Mouse (Mus musculus): ENCODE results near the gene Gpr19. TPM values are rescaled to one million over a fixed set of nuclear protein-coding genes. Genes with fewer than 3 reads are reported as not detected.
A peak's percentile ranks its signal among the peaks of the same experiment; 100 is the strongest.

The Gpr19 gene
- total and polyA plus RNA-seq, 2 experiments from 2014 or later: 34.2 to 41.6 TPM

DNA sequence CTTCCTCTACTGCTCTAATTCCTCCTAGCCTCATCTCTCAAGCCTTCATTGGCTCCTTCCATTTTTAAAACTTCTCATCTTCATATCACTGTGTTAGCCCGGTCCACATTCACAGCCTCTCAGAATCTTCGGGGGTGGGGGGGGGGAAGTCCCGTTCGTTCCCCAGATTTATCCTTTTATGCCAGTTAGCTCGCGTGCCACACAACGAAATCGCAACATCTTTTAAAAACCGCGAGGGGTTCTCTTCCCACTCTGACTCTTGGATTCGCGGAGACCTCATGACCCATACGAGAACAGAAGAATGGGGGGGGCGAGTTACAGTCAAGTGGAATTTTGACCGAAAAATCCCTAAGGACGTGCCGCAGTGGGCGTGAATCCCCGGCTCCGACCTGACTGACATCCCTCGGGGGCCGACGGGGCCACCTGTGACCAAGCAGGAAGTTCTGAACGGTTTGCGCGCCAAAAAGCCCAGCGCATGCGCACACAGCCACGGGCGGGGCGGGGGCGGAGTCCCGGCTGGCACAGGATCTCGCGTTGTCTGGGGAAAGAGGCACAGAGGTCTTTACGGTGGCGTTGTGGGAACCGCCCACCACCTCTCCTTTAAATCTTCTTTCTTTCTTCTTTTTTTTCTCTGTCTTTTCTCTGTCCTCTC lies 809 bp downstream of the Gpr19 start:
- peak; percentile 95 for ATAC-seq (ENCODE audit: low FRiP score)

DNA sequence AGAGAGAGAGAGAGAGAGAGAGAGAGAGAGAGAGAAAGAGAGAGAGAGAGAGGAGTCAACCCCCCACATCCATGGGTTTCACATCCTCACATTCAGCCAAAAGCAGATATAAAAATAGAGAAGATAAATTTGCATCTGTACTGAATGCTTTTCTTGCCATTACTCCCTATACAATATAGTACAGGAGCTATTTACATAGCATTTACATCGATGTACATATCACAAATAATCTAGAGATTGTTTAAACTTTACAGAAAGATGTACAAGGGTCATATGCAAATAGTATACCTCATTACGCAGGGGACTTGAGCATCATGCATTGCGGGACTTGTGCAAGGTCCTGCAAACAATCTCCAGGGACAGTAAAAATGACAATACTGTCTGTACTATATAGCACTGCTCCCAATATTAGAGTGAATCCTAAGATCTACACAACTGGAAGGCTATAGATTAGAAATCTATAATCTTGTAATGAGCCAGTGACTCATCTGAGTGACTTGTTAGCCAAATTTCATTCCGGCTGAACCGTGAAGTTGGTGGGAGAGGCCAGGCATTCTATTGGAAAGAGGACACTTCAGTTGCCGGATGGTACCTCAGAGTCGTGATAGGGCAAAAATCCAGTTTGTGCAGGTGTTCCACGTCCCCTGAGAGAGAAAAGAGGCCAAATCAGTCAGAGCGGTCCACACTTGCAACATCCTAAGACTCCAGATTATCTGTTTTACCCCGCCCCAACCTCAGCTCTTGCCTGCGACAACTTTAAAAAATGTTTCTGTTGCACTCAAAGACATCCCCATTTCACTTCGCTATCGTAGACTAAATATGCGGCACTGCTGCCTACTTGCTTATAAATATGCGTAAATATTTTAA lies 1.6 kb downstream of the Gpr19 start:
- Histone ChIP-seq H3K9me3 (ENCODE audit: low read length) (no peaks in the 10 kb centered on the region), H3K4me3 (ENCODE audit: low read depth, low read length) (peak overlapping the region; percentile 60), H3K36me3 (ENCODE audit: insufficient read depth, low read length) (no peaks in the 10 kb centered on the region), H3K27ac (ENCODE audit: low read depth, low read length) (no peak overlapping the region), H3K4me1 (ENCODE audit: insufficient read depth, low read length) (peaks cover 4% of the 10 kb centered on the region; the same call in 1 of the 2 replicates), H3K27me3 (ENCODE audit: insufficient read depth, low read length) (no peaks in the 10 kb centered on the region), H3K4me2 (ENCODE audit: low read depth, low read length, poor library complexity, severe bottlenecking) (peak overlapping the region; percentile 67), H3K9ac (replicated peaks; ENCODE audit: low read length, poor library complexity, severe bottlenecking) (peak overlapping the region; percentile 95)
- DNase-seq (ENCODE audit: low spot score) (no peak), ATAC-seq (ENCODE audit: low FRiP score) (no peak)
- WGBS: 52% methylated on average over 15 of the region's 15 CpGs
- no peak for TF ChIP-seq CTCF (IDR thresholded peaks at IDR 0.05)

More for the DNA sequence above, 809 bp downstream of the Gpr19 start:
- H3K4me2 ChIP-seq (ENCODE audit: low read depth, low read length, poor library complexity, severe bottlenecking): peak overlapping the region; percentile 67
- DNase-seq (ENCODE audit: low spot score): peak; percentile 93
- H3K9me3 ChIP-seq (ENCODE audit: low read length): no peaks in the 10 kb centered on the region
- peak overlapping the region; percentile 95 for H3K9ac ChIP-seq (replicated peaks; ENCODE audit: low read length, poor library complexity, severe bottlenecking)
- no peaks in the 10 kb centered on the region for H3K27me3 ChIP-seq (ENCODE audit: insufficient read depth, low read length)
- no peak for TF ChIP-seq CTCF (IDR thresholded peaks at IDR 0.05)
- H3K27ac ChIP-seq (ENCODE audit: low read depth, low read length): peak overlapping the region; percentile 99
- H3K36me3 ChIP-seq (ENCODE audit: insufficient read depth, low read length): no peaks in the 10 kb centered on the region
- WGBS: under 1% methylated on average over 38 of the region's 38 CpGs
- peak overlapping the region; percentile 60 for H3K4me3 ChIP-seq (ENCODE audit: low read depth, low read length)
- H3K4me1 ChIP-seq (ENCODE audit: insufficient read depth, low read length): peaks cover 4% of the 10 kb centered on the region; the same call in 1 of the 2 replicates

DNA sequence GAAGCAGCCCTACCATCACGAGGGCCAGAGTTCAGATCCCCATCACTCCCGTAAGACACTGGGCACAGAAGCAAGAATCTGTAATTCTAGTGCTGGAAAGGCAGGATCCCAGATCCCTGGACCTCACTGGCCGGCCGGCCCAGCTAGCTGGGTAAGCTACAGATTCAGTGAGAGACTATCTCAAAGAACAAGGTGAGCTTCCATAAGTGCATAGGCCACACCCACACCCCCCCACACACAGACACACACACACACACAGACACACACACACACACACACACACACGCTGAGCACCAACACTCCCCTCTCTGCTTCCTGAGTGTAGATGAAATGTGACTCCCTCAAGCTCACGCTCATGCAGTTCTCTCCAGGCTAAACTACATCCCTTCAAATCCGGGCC lies 7.9 kb downstream of the Gpr19 start:
- Histone ChIP-seq H3K27ac (ENCODE audit: low read depth, low read length) (no peak overlapping the region), H3K4me2 (ENCODE audit: low read depth, low read length, poor library complexity, severe bottlenecking) (no peak overlapping the region), H3K9ac (replicated peaks; ENCODE audit: low read length, poor library complexity, severe bottlenecking) (no peak overlapping the region), H3K4me3 (ENCODE audit: low read depth, low read length) (no peak overlapping the region), H3K27me3 (ENCODE audit: insufficient read depth, low read length) (no peaks in the 10 kb centered on the region), H3K36me3 (ENCODE audit: insufficient read depth, low read length) (no peaks in the 10 kb centered on the region), H3K9me3 (ENCODE audit: low read length) (no peaks in the 10 kb centered on the region), H3K4me1 (ENCODE audit: insufficient read depth, low read length) (peaks cover 13% of the 10 kb centered on the region)
- DNase-seq (ENCODE audit: low spot score) (no peak), ATAC-seq (ENCODE audit: low FRiP score) (no peak)
- 84% methylated on average over 7 of the region's 7 CpGs for WGBS
- TF ChIP-seq CTCF (IDR thresholded peaks at IDR 0.05): no peak

DNA sequence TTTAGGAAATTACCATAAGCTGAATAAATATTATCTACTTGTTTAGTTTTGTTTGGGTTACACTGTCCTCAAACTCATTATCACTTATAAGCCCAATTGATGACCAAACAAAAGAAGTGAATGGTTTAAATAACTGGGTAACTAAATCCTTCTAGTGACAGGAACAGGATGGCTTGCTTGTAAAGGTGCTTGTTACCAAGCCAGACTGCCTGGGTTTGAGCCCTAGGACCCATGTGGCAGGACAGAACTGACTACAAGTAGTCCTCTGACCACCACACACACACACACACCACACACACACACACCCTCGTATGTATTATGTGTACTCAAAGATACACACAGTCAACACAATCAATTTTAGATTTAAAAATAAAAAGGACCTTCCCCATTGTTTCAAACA lies 8.6 kb downstream of the Gpr19 start:
- H3K4me2 ChIP-seq (ENCODE audit: low read depth, low read length, poor library complexity, severe bottlenecking): no peak overlapping the region
- WGBS: 81% methylated on average over 1 of the region's 1 CpGs
- no peaks in the 10 kb centered on the region for H3K27me3 ChIP-seq (ENCODE audit: insufficient read depth, low read length)
- H3K4me1 ChIP-seq (ENCODE audit: insufficient read depth, low read length): peaks cover 20% of the 10 kb centered on the region
- H3K4me3 ChIP-seq (ENCODE audit: low read depth, low read length): no peak overlapping the region
- H3K9me3 ChIP-seq (ENCODE audit: low read length): no peaks in the 10 kb centered on the region
- no peak for DNase-seq (ENCODE audit: low spot score)
- no peaks in the 10 kb centered on the region for H3K36me3 ChIP-seq (ENCODE audit: insufficient read depth, low read length)
- no peak for ATAC-seq (ENCODE audit: low FRiP score)
- TF ChIP-seq CTCF (IDR thresholded peaks at IDR 0.05): no peak
- no peak overlapping the region for H3K9ac ChIP-seq (replicated peaks; ENCODE audit: low read length, poor library complexity, severe bottlenecking)
- no peak overlapping the region; the same call in 1 of the 2 replicates for H3K27ac ChIP-seq (ENCODE audit: low read depth, low read length)

DNA sequence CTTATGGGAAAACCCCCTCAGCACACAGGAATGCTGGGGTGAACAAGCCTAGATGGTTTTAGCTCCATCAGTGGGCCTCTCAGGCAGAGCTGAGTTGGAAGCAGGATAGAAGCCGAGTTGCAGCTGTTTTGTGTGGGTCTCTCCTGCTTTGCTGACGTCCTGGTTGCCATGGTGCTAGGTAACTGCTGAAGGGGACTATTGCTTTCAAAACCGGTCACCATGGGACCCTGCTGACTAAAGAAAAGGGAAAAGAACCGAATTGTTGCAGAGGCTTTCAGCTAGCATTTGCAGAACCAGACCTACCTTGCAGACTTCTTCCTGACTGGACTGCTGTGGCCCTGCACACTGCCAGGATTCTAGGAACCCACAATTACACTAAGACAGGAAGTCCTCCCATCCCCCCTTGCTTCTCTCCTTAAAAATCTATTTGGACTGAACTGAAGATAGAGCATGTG lies 9.8 kb downstream of the Gpr19 start:
- H3K9ac ChIP-seq (replicated peaks; ENCODE audit: low read length, poor library complexity, severe bottlenecking): peak overlapping the region; percentile 77; the same call in 1 of the 2 replicates
- ATAC-seq (ENCODE audit: low FRiP score) (peak; percentile 61), DNase-seq (ENCODE audit: low spot score) (peak; percentile 82)
- peak overlapping the region; percentile 57; the same call in 1 of the 2 replicates for H3K4me3 ChIP-seq (ENCODE audit: low read depth, low read length)
- H3K4me1 ChIP-seq (ENCODE audit: insufficient read depth, low read length): peaks cover 25% of the 10 kb centered on the region
- TF ChIP-seq CTCF (IDR thresholded peaks at IDR 0.05): no peak
- no peaks in the 10 kb centered on the region for H3K27me3 ChIP-seq (ENCODE audit: insufficient read depth, low read length)
- peak overlapping the region; percentile 90 for H3K27ac ChIP-seq (ENCODE audit: low read depth, low read length)
- WGBS: 0% methylated on average over 4 of the region's 4 CpGs
- H3K4me2 ChIP-seq (ENCODE audit: low read depth, low read length, poor library complexity, severe bottlenecking): peak overlapping the region; percentile 51
- no peaks in the 10 kb centered on the region for H3K9me3 ChIP-seq (ENCODE audit: low read length)
- no peaks in the 10 kb centered on the region for H3K36me3 ChIP-seq (ENCODE audit: insufficient read depth, low read length)
